Mouse (Mus musculus) hindbrain, embryonic 14.5 days (tissue): Measurements from ENCODE around the gene Serp1. TPM values are rescaled to one million over a fixed set of nuclear protein-coding genes. Genes with fewer than 3 reads are reported as not detected.

Experiments used
- ATAC-seq: fragments of 200-750 bp; cut with Nextera tagmentation; 2 replicates; pipeline ENCODE4 v1.8.0; 2017; ENCODE audit warnings: moderate number of reproducible peaks, mild to moderate bottlenecking, moderate TSS enrichment, moderate library complexity; ENCODE audit not compliant: low FRiP score
- DNase-seq: peaks from one replicate; pipeline ENCODE4 v3.0.0-alpha.2; 2015; ENCODE audit warnings: low spot score
- H3K27ac ChIP-seq: fragments of 300-500 bp; sonication (generic); 2 replicates; pipeline ENCODE4 v1.5.1; 2014; ENCODE audit warnings: mild to moderate bottlenecking, moderate library complexity
- H3K27me3 ChIP-seq: fragments of 300-500 bp; sonication (generic); 2 replicates; pipeline ENCODE4 v1.6.1; 2014; ENCODE audit warnings: mild to moderate bottlenecking, low read length, mixed read lengths; ENCODE audit not compliant: control insufficient read depth, insufficient read depth
- H3K36me3 ChIP-seq: fragments of 300-500 bp; sonication (generic); replicated peaks from 2 replicates; pipeline ENCODE4 v1.6.1; 2014; ENCODE audit not compliant: control insufficient read depth, insufficient read depth
- H3K4me1 ChIP-seq: fragments of 300-500 bp; sonication (generic); replicated peaks from 2 replicates; pipeline ENCODE4 v1.6.1; 2014; ENCODE audit warnings: antibody characterized with exemption, low read length, mixed read lengths; ENCODE audit not compliant: control insufficient read depth, insufficient read depth
- H3K4me2 ChIP-seq: fragments of 300-500 bp; sonication (generic); replicated peaks from 2 replicates; pipeline ENCODE4 v1.6.1; 2014; ENCODE audit warnings: mild to moderate bottlenecking, moderate library complexity
- H3K4me3 ChIP-seq: fragments of 300-500 bp; sonication (generic); replicated peaks from 2 replicates; pipeline ENCODE4 v1.5.1; 2014; ENCODE audit warnings: mild to moderate bottlenecking, low read length
- H3K9ac ChIP-seq: fragments of 300-500 bp; sonication (generic); 2 replicates; pipeline ENCODE4 v1.6.1; 2014
- H3K9me3 ChIP-seq: fragments of 300-500 bp; sonication (generic); 2 replicates; pipeline ENCODE4 v1.6.1; 2016; ENCODE audit warnings: low read length; ENCODE audit not compliant: control insufficient read depth
- WGBS: fragments of 180-500 bp; shearing (Covaris S2); extraction: QIAGEN DNeasy Blood & Tissue Kit; methylation state at CpG from one replicate; pipeline ENCODE4 v1.1.7; 2014; 5-methylcytosine and 5-hydroxymethylcytosine counted together
- polyA plus RNA-seq: library from polyadenylated mRNA; unstranded; fragments of >200 nt; fragmentation: Nextera tagmentation; extraction: Ambion mirVana; gene quantifications from 2 replicates; pipeline ENCODE4 v1.2.1, GENCODE M21; 2014

The Serp1 gene
- 64.3 and 69.8 TPM in 2 replicates for polyA plus RNA-seq

DNA sequence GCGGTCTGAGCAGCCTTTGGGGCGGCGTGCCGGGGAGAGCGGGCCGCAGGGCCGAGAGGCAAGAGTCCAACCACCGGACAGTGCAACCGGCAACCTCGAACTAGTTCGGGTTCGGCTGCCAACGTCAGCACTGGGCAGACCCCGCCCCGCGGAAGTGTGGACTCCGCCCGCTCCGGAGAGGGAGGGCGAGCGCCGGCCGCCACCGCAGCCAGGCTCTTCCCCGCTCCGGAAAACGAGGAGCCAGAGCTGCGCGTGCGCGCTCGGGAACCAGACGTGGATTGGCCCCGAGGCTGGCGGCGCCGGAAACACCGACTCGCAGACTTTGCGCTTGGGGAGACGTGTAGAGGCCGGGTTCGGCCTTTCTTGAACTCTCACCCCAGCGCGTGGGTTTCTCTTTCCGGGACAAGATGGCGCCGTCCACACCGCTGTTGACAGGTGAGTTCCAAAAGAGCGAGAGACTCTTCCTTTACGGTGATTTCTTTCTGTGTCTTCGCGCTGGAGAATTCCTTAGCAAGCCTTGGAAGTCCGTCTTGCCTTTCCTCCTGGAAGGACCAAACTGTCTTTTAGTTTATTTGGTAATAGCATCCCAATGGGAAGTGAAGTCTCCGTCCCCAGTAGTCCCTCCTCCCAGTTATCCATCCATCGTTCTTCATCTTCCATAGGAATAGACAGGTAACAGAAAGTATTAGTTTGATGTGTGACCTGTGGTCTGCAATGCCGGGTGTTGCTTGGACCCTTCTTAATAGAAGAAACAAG, at the start of gene Serp1, which contains the start of gene Eif2a:
Gene Serp1 (minus strand): TSS at position 241 of the 756 bp plus-strand sequence.
Gene Eif2a (plus strand): TSS at position 170 of the 756 bp plus-strand sequence.
- H3K9me3 ChIP-seq = no peaks in the 10 kb centered on the region
- H3K4me3 ChIP-seq = peak within 1 kb of the TSS; percentile 91
- H3K36me3 ChIP-seq = peaks cover 26% of the 10 kb centered on the region
- no peaks in the 10 kb centered on the region for H3K27me3 ChIP-seq
- H3K27ac ChIP-seq = peak within 1 kb of the TSS; percentile 93
- H3K9ac ChIP-seq = peak within 1 kb of the TSS; percentile 95
- peak; percentile 98 for DNase-seq
- ATAC-seq = peak; percentile 99
- H3K4me2 ChIP-seq = peak within 1 kb of the TSS; percentile 79
- peaks cover 17% of the 10 kb centered on the region for H3K4me1 ChIP-seq
- WGBS = under 1% methylated on average over 57 of the region's 57 CpGs

DNA sequence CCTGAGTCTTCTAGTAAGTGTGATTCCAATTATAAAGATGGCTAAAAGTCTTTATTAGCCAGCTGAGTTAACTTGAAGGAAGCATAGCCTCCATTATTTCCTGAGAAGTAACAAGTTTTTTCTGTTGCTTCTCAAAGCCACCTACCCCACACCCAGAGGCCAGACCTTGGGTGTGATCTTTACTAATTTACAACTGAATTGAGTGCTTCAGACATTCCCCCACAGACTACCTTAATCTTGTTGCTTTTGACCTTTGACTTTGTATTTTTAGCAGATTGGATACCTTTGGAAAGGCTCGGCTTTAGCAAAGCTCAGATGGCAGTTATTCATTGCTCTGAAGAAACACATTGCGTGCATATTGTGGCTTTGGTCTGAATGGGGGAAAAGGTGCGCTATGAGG, 45.1 kb upstream of the Serp1 start:
- Histone ChIP-seq H3K27ac (no peak overlapping the region), H3K4me2 (no peak overlapping the region), H3K4me3 (no peak overlapping the region), H3K4me1 (no peaks in the 10 kb centered on the region; the same call in 1 of the 2 replicates), H3K36me3 (no peaks in the 10 kb centered on the region), H3K9me3 (no peaks in the 10 kb centered on the region), H3K9ac (no peak overlapping the region), H3K27me3 (no peaks in the 10 kb centered on the region)
- DNase-seq = no peak
- no peak for ATAC-seq
- 92% methylated on average over 3 of the region's 3 CpGs for WGBS

DNA sequence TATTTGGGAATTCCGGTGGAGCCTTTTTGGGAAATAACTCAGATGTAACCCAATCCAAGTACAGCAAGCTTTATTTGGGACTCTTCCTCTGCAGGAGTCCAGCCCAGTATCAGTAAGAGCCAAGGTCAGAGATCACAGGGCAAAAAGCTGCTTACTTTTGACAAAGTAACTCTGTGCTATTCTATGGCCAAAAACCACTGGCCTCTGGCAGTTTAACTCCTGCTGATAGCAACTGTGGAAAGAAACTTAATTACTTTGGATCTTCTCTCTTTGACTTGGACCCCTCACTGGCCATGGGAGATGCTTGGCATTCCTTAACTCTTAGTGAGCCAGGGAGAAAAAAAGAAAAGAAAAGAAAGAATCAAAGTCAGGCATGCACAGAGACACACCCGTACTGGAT, 35.7 kb upstream of the Serp1 start:
- ATAC-seq (no peak), DNase-seq (no peak)
- 30% methylated on average over 2 of the region's 2 CpGs for WGBS
- Histone ChIP-seq H3K4me2 (no peak overlapping the region), H3K36me3 (peaks cover 17% of the 10 kb centered on the region), H3K27ac (no peak overlapping the region), H3K27me3 (no peaks in the 10 kb centered on the region), H3K9me3 (no peaks in the 10 kb centered on the region), H3K9ac (no peak overlapping the region), H3K4me1 (no peaks in the 10 kb centered on the region), H3K4me3 (no peak overlapping the region)

DNA sequence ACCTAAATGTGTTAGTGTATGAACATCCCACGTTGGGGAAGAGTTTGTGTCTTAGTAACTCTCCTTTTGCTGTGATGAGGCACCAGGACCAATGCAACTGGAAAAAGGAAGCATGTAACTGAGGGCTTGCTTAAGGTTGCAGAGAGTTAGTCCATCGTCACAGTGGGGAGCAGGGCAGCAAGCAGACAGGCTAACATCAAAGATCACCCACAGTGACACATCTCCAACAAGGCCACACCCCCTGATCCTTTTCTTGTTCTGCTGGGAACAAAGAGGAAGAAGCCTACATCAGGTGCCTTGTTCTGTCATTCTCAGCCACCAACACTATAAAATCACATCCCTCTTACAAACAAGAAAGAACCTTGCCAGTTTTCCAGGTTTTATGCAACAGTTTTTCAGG, 34.2 kb upstream of the Serp1 start:
- H3K4me2 ChIP-seq = no peak overlapping the region
- no peak overlapping the region for H3K4me3 ChIP-seq
- H3K9ac ChIP-seq = no peak overlapping the region
- no peaks in the 10 kb centered on the region for H3K4me1 ChIP-seq
- 27% methylated on average over 2 of the region's 2 CpGs for WGBS
- DNase-seq = no peak
- H3K27me3 ChIP-seq = no peaks in the 10 kb centered on the region
- H3K9me3 ChIP-seq = no peaks in the 10 kb centered on the region
- H3K27ac ChIP-seq = no peak overlapping the region
- no peak for ATAC-seq
- peaks cover 32% of the 10 kb centered on the region for H3K36me3 ChIP-seq

DNA sequence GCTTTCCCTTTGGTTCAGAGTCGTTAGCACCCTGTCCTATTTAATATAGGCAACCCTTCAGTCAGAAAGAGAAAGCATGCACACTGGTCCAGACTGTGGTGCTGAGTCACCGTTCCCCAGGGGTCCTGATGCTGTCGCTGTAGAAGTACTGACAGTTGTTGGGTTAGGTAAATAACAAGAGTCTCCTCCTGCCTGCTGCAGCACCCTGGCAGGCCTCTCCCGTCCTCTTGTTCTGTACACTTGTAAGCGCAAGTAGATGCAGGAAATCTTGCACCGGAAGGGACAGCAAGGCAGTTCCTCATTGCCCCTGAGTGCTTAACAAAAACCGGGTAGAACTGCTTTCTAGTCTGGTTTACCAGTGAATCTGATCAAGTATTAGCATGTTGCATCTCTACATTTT, 31.0 kb upstream of the Serp1 start:
- no peak for DNase-seq
- peaks cover 65% of the 10 kb centered on the region for H3K36me3 ChIP-seq
- no peaks in the 10 kb centered on the region for H3K9me3 ChIP-seq
- 83% methylated on average over 7 of the region's 7 CpGs for WGBS
- H3K4me2 ChIP-seq = no peak overlapping the region
- no peak overlapping the region for H3K9ac ChIP-seq
- no peak overlapping the region for H3K4me3 ChIP-seq
- H3K27me3 ChIP-seq = no peaks in the 10 kb centered on the region
- no peak for ATAC-seq
- no peaks in the 10 kb centered on the region for H3K4me1 ChIP-seq
- no peak overlapping the region for H3K27ac ChIP-seq

DNA sequence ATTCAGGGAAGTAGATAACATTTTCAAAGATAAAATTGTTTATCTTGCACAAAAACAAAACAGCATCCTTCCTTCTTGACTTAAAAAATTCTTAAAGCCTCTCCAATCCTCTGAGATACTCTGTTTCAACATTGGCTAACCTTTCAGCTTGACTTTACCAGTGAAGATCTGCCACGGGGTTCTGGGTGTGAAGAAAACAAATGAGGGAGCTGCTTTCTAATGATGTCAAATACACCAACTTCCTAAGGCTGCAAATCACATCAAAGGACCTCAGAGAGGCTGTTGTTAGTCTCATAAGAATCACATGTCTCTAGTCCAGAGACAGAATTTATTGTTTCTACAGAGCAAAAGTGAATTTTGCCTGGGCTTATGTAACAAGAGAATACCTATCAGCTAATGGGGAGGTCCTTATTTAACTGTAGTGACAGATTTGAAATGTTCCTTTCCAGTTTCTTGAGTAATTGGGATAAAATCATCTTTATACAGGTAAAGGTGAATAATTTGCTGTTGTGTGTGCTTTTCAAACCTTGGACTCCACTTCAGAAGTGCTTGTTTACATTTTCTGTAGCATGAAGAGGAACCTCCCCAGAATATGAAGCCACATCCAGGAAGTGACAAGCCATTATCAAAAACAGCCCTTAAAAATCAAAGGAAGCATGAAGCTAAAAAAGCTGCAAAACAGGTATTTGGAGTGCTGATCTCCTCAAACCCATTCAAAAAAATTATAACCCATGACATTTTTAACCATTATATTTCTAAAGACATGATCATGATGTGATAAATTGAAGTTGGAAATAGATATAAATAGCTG, 26.5 kb upstream of the Serp1 start:
- no peaks in the 10 kb centered on the region for H3K9me3 ChIP-seq
- no peak overlapping the region for H3K4me3 ChIP-seq
- no peaks in the 10 kb centered on the region for H3K27me3 ChIP-seq
- no peak overlapping the region for H3K9ac ChIP-seq
- H3K4me1 ChIP-seq = no peaks in the 10 kb centered on the region
- no peak for ATAC-seq
- DNase-seq = no peak
- WGBS = 86% methylated on average over 1 of the region's 1 CpGs
- peaks cover 87% of the 10 kb centered on the region for H3K36me3 ChIP-seq
- no peak overlapping the region for H3K27ac ChIP-seq
- H3K4me2 ChIP-seq = no peak overlapping the region

DNA sequence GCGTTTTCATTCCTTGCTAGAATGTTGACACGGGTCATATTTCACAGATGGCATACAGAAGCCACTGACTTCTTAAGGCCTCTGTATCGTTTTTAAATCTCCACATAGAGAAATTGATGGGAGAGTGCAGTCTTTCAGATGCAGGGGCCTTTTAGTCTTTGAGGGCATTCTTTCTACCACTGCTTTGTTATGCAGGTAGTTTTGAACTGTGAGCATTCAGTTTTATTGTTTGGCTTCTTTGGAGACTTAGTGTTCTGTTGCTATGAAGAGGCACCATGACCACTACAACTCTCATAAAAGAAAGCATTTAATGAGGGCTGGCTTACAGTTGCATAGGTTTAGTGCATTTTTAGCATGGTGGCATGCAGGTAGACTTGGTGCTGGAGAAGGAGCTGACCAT, 10.9 kb upstream of the Serp1 start:
- Histone ChIP-seq H3K4me1 (no peaks in the 10 kb centered on the region), H3K27me3 (no peaks in the 10 kb centered on the region), H3K27ac (no peak overlapping the region), H3K36me3 (peaks cover 61% of the 10 kb centered on the region), H3K9me3 (no peaks in the 10 kb centered on the region), H3K4me2 (no peak overlapping the region), H3K9ac (no peak overlapping the region), H3K4me3 (no peak overlapping the region)
- whole genome bisulfite sequencing = 93% methylated on average over 3 of the region's 3 CpGs
- DNase-seq (no peak), ATAC-seq (no peak)

DNA sequence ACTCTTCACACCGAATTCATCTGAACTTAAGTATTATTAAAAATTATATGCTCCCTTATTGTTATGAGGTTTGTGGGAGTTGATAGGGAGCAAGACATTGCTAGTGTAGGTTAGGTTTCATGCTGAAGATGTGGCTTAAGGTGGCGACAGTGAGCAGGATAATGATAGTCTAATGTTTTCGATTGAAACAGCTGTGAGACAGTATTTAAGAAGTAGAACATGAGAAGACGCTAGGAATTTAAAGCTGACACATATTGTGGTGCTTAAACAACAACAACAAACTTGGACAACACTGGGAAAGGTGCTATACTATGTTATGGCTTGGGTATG, 681 bp upstream of the Serp1 start:
- peak overlapping the region; percentile 79 for H3K4me2 ChIP-seq

DNA sequence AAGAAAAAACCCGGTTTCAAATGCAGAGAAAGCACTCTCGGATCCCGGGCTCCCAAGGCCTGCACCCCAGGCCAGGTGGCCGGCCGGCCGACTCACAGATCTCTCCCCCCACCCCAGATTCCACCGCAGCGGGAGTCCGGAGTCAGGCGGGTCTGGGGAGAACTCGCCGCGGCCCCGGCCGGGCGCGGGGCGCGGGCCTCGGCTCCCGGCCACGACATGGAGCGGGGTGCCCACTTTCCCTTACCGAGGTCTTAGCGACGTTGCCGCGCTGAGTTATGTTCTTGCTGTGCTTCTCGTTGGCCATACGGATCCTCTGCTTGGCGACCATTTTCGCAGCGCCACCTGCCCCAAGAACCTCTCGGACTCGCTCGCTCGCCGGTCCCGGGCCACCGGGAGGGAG, 526 bp downstream of the Serp1 start:
- Histone ChIP-seq H3K4me2 (peak overlapping the region; percentile 79), H3K9ac (peak overlapping the region; percentile 95), H3K4me3 (peak overlapping the region; percentile 91), H3K4me1 (peaks cover 17% of the 10 kb centered on the region), H3K27me3 (no peaks in the 10 kb centered on the region), H3K9me3 (no peaks in the 10 kb centered on the region), H3K36me3 (peaks cover 31% of the 10 kb centered on the region), H3K27ac (peak overlapping the region; percentile 93)
- 1% methylated on average over 37 of the region's 40 CpGs for WGBS
- no peak for DNase-seq
- no peak; the same call in 1 of the 2 replicates for ATAC-seq

More for the DNA sequence above, 681 bp upstream of the Serp1 start:
- no peak for DNase-seq
- Histone ChIP-seq H3K27me3 (no peaks in the 10 kb centered on the region), H3K36me3 (peaks cover 23% of the 10 kb centered on the region), H3K9ac (peak overlapping the region; percentile 95), H3K27ac (peak overlapping the region; percentile 93), H3K9me3 (no peaks in the 10 kb centered on the region), H3K4me3 (peak overlapping the region; percentile 91), H3K4me1 (peaks cover 17% of the 10 kb centered on the region)
- no peak for ATAC-seq
- WGBS = 4% methylated on average over 4 of the region's 4 CpGs
